Comparison of ENCODE assay signal across 23 mouse cellular contexts in the genomic region with DNA sequence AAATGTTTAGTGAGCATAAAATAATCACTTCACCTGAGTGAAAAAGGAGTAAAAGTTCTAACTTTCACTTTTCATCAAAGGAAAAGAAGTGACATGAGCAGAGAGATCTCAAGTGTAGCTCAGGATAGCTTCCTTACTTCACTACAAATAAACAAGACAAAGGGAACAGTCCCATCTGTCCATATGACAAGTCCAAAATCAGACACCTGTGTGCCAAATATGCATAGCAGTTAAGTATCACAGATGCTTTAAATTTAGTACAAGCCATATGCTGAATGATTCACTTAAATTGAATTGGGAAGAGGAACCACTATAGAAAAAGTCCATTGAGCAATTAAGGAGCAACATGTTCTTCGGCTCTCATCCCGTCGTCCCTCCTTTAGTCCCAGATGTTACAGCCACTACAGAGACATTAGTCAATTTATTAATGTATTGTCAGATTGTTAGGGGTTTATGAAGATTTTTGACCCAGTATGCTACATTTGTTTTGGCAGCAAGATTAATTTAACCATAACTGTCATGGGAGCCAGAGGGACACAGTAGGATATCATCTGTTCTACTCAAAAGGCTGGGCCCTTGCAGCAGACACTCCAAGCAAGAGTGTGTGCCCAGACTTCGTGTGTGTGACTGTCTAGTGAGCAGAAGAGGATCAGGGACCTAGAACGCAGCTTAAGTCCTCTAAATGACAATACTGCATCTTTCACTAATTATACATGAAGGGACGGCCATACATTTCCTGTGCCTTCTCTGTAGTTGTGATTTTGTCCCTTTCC.
DNase-seq lines count a peak whose midpoint lies in the region; ATAC-seq lines count a peak whose summit lies in the region.
"Had no signal": no experiment of that assay in that cellular context is flagged by ENCODE, and none has a peak within 500 bp of the region (broad histone marks: within the 10 kb centered on the region; RNA-seq: fewer than 3 reads in every experiment).

No protein-coding gene starts in this region.

- no peaks in the 10 kb centered on the region for H3K4me1 ChIP-seq in forebrain, embryonic 13.5 days
- H3K4me1 ChIP-seq in forebrain, embryonic 10.5 days, result no peaks in the 10 kb centered on the region
- no peaks in the 10 kb centered on the region for H3K4me1 ChIP-seq in neural tube, embryonic 14.5 days (ENCODE audit: control insufficient read depth, insufficient read depth, low read length)
- no peaks in the 10 kb centered on the region for H3K4me1 ChIP-seq in neural tube, embryonic 15.5 days
- H3K4me1 ChIP-seq: embryonic facial prominence, embryonic 12.5 days; heart, embryonic 15.5 days; hindbrain, embryonic 13.5 days had no signal

- no peaks in the 10 kb centered on the region for H3K27me3 ChIP-seq in forebrain, embryonic 13.5 days
- H3K27me3 ChIP-seq in forebrain, embryonic 10.5 days (ENCODE audit: poor library complexity, severe bottlenecking), result no peaks in the 10 kb centered on the region
- no peaks in the 10 kb centered on the region for H3K27me3 ChIP-seq in neural tube, embryonic 14.5 days (ENCODE audit: control insufficient read depth, insufficient read depth, low read length)
- H3K27me3 ChIP-seq in neural tube, embryonic 15.5 days (replicated peaks), result no peaks in the 10 kb centered on the region
- H3K27me3 ChIP-seq: embryonic facial prominence, embryonic 12.5 days; heart, embryonic 15.5 days; hindbrain, embryonic 13.5 days had no signal

- no peak overlapping the region for H3K9ac ChIP-seq in forebrain, embryonic 13.5 days
- no peak overlapping the region for H3K9ac ChIP-seq in neural tube, embryonic 14.5 days (replicated peaks; ENCODE audit: low read depth, low read length)
- no peak overlapping the region for H3K9ac ChIP-seq in neural tube, embryonic 15.5 days (replicated peaks)
- H3K9ac ChIP-seq: embryonic facial prominence, embryonic 12.5 days; heart, embryonic 15.5 days; hindbrain, embryonic 13.5 days had no signal

- no peak overlapping the region for H3K4me2 ChIP-seq in forebrain, embryonic 13.5 days
- no peak overlapping the region for H3K4me2 ChIP-seq in neural tube, embryonic 14.5 days (ENCODE audit: low read depth, low read length)
- no peak overlapping the region for H3K4me2 ChIP-seq in neural tube, embryonic 15.5 days
- H3K4me2 ChIP-seq: embryonic facial prominence, embryonic 12.5 days; heart, embryonic 11.5 days; heart, embryonic 15.5 days; hindbrain, embryonic 13.5 days had no signal

- H3K9me3 ChIP-seq in forebrain, embryonic 13.5 days (replicated peaks), result no peaks in the 10 kb centered on the region
- H3K9me3 ChIP-seq in forebrain, embryonic 10.5 days, result no peaks in the 10 kb centered on the region
- H3K9me3 ChIP-seq in neural tube, embryonic 14.5 days (ENCODE audit: control insufficient read depth, low read length), result no peaks in the 10 kb centered on the region
- no peaks in the 10 kb centered on the region for H3K9me3 ChIP-seq in neural tube, embryonic 15.5 days (replicated peaks)
- H3K9me3 ChIP-seq: embryonic facial prominence, embryonic 12.5 days; G1E; heart, embryonic 15.5 days; hindbrain, embryonic 13.5 days had no signal

- DNase-seq in cerebellum, adult 9-11 months, result no peak
- DNase-seq in forebrain, embryonic 10.5 days (ENCODE audit: extremely low spot score, low spot score), result no peak
- DNase-seq in frontal cortex, postnatal 25 days (ENCODE audit: low spot score in 2 of 2), result no peak
- DNase-seq: adrenal gland, adult 8-10 months; adrenal gland, postnatal 36 days; B cell, adult 2 months; cerebellum, adult 8-10 months; gastrocnemius, postnatal 14 days; heart, adult 2 months; heart, postnatal 14 days; kidney, adult 11 months had no signal

- no peak overlapping the region for H3K27ac ChIP-seq in forebrain, embryonic 13.5 days
- H3K27ac ChIP-seq in forebrain, embryonic 10.5 days, result no peak overlapping the region
- no peak overlapping the region for H3K27ac ChIP-seq in neural tube, embryonic 14.5 days (ENCODE audit: low read depth, low read length)
- no peak overlapping the region for H3K27ac ChIP-seq in neural tube, embryonic 15.5 days (replicated peaks)
- H3K27ac ChIP-seq: embryonic facial prominence, embryonic 12.5 days; heart, adult 2 months; heart, embryonic 15.5 days; hindbrain, embryonic 13.5 days; hindbrain, postnatal 0 days had no signal

- H3K4me3 ChIP-seq in forebrain, embryonic 13.5 days, result no peak overlapping the region
- no peak overlapping the region for H3K4me3 ChIP-seq in forebrain, embryonic 10.5 days
- no peak overlapping the region for H3K4me3 ChIP-seq in neural tube, embryonic 14.5 days (ENCODE audit: low read depth, low read length)
- H3K4me3 ChIP-seq in neural tube, embryonic 15.5 days (replicated peaks), result no peak overlapping the region
- H3K4me3 ChIP-seq: embryonic facial prominence, embryonic 12.5 days; heart, adult 2 months; heart, embryonic 15.5 days; hindbrain, embryonic 13.5 days had no signal

- no peaks in the 10 kb centered on the region for H3K36me3 ChIP-seq in forebrain, embryonic 13.5 days (ENCODE audit: poor library complexity, severe bottlenecking)
- H3K36me3 ChIP-seq in forebrain, embryonic 10.5 days (replicated peaks), result no peaks in the 10 kb centered on the region
- no peaks in the 10 kb centered on the region for H3K36me3 ChIP-seq in neural tube, embryonic 14.5 days (ENCODE audit: control insufficient read depth, insufficient read depth, low read length)
- no peaks in the 10 kb centered on the region for H3K36me3 ChIP-seq in neural tube, embryonic 15.5 days
- H3K36me3 ChIP-seq: embryonic facial prominence, embryonic 12.5 days; G1E; heart, embryonic 15.5 days; hindbrain, embryonic 13.5 days had no signal

- ATAC-seq in cerebellum, adult (ENCODE audit: insufficient number of reproducible peaks, low FRiP score, low TSS enrichment), result peak; percentile 75
- peak; percentile 51; the same call in 1 of the 2 replicates for ATAC-seq in forebrain, embryonic 13.5 days
- ATAC-seq in frontal cortex, adult (ENCODE audit: low TSS enrichment), result peak; percentile 89
- ATAC-seq in neural tube, embryonic 14.5 days (ENCODE audit: low read depth), result 0 out of 2 replicates have a peak, but pooled peaks have one; percentile 14
- no peak for ATAC-seq in neural tube, embryonic 15.5 days (ENCODE audit: low FRiP score)
- ATAC-seq: CD4-positive, CD25-positive, alpha-beta regulatory T cell, adult 4 months; hindbrain, postnatal 0 days had no signal

- 81% methylated on average over 6 of the region's 6 CpGs for WGBS in forebrain, embryonic 13.5 days
- WGBS in forebrain, embryonic 10.5 days, result 89% methylated on average over 6 of the region's 6 CpGs
- WGBS in neural tube, embryonic 14.5 days, result 77% methylated on average over 6 of the region's 6 CpGs
- WGBS in neural tube, embryonic 15.5 days, result 86% methylated on average over 6 of the region's 6 CpGs
